Mouse (Mus musculus): ENCODE data around the gene Ipo4. TPM values are rescaled to one million over a fixed set of nuclear protein-coding genes. Genes with fewer than 3 reads are reported as not detected.

Gene Ipo4
- polyA plus RNA-seq, 1 experiment: 66.6 TPM

Other genes with a start within 250 kb of the Ipo4 start
- 37.1 and 41.5 TPM in 2 replicates for gene Dhrs4, start 157.2 kb downstream of the Ipo4 start, polyA plus RNA-seq (2012; rRNA removed)
- gene Carmil3, start 145.3 kb downstream of the Ipo4 start, polyA plus RNA-seq (2012; rRNA removed): 2.1 and 5.1 TPM in 2 replicates
- 0.24 and 0.66 TPM in 2 replicates for gene Cpne6, start 125.5 kb downstream of the Ipo4 start, polyA plus RNA-seq (2012; rRNA removed)
- gene Nrl, start 111.0 kb downstream of the Ipo4 start, polyA plus RNA-seq (2012; rRNA removed): not detected in 2 replicates
- gene Pck2, start 95.7 kb downstream of the Ipo4 start, polyA plus RNA-seq (2012; rRNA removed): 45.8 and 47.0 TPM in 2 replicates
- gene Dcaf11, start 76.0 kb downstream of the Ipo4 start, polyA plus RNA-seq (2012; rRNA removed): 132 and 151 TPM in 2 replicates
- gene A730061H03Rik, start 75.6 kb downstream of the Ipo4 start, polyA plus RNA-seq (2012; rRNA removed): 0.83 TPM in 1 of 2 replicates, not detected in the other
- gene Fitm1, start 60.3 kb downstream of the Ipo4 start, polyA plus RNA-seq (2012; rRNA removed): 0.16 and 0.64 TPM in 2 replicates
- 60.5 and 62.2 TPM in 2 replicates for gene Psme1, start 57.8 kb downstream of the Ipo4 start, polyA plus RNA-seq (2012; rRNA removed)
- 14.9 and 15.9 TPM in 2 replicates for gene Emc9, start 50.7 kb downstream of the Ipo4 start, polyA plus RNA-seq (2012; rRNA removed)
- 67.0 and 77.2 TPM in 2 replicates for gene Psme2, start 44.8 kb downstream of the Ipo4 start, polyA plus RNA-seq (2012; rRNA removed)
- 42.8 and 44.3 TPM in 2 replicates for gene Rnf31, start 44.2 kb downstream of the Ipo4 start, polyA plus RNA-seq (2012; rRNA removed)
- 50.4 and 62.3 TPM in 2 replicates for gene Irf9, start 32.4 kb downstream of the Ipo4 start, polyA plus RNA-seq (2012; rRNA removed)
- gene Rec8, start 17.9 kb downstream of the Ipo4 start, polyA plus RNA-seq (2012; rRNA removed): 0.84 and 4.8 TPM in 2 replicates
- gene Gm49378, start 1.9 kb upstream of the Ipo4 start, polyA plus RNA-seq (2012; rRNA removed): 8.0 and 15.1 TPM in 2 replicates
- 125 and 156 TPM in 2 replicates for gene Tm9sf1, start 7.8 kb upstream of the Ipo4 start, polyA plus RNA-seq (2012; rRNA removed)
- gene Tssk4, start 14.2 kb upstream of the Ipo4 start, polyA plus RNA-seq (2012; rRNA removed): 3.1 and 3.2 TPM in 2 replicates
- gene Mdp1, start 24.6 kb upstream of the Ipo4 start, polyA plus RNA-seq (2012; rRNA removed): 31.8 and 34.4 TPM in 2 replicates
- gene Gmpr2, start 36.0 kb upstream of the Ipo4 start, polyA plus RNA-seq (2012; rRNA removed): 9.8 and 10.0 TPM in 2 replicates
- gene Nedd8, start 36.2 kb upstream of the Ipo4 start, polyA plus RNA-seq (2012; rRNA removed): 171 and 229 TPM in 2 replicates
- gene Tinf2, start 45.9 kb upstream of the Ipo4 start, polyA plus RNA-seq (2012; rRNA removed): 9.6 and 11.9 TPM in 2 replicates
- gene Tgm1, start 78.0 kb upstream of the Ipo4 start, polyA plus RNA-seq (2012; rRNA removed): 0.56 and 0.90 TPM in 2 replicates
- 46.1 and 50.9 TPM in 2 replicates for gene Rabggta, start 86.3 kb upstream of the Ipo4 start, polyA plus RNA-seq (2012; rRNA removed)
- gene Dhrs1, start 109.7 kb upstream of the Ipo4 start, polyA plus RNA-seq (2012; rRNA removed): 60.1 and 67.8 TPM in 2 replicates
- 10.2 and 12.2 TPM in 2 replicates for gene Nop9, start 109.7 kb upstream of the Ipo4 start, polyA plus RNA-seq (2012; rRNA removed)
- 78.1 and 83.2 TPM in 2 replicates for gene Cideb, start 122.5 kb upstream of the Ipo4 start, polyA plus RNA-seq (2012; rRNA removed)
- 1.9 and 2.0 TPM in 2 replicates for gene Ltb4r2, start 125.5 kb upstream of the Ipo4 start, polyA plus RNA-seq (2012; rRNA removed)
- 1.5 and 2.1 TPM in 2 replicates for gene Ltb4r1, start 130.0 kb upstream of the Ipo4 start, polyA plus RNA-seq (2012; rRNA removed)
- 7.3 and 12.7 TPM in 2 replicates for gene Adcy4, start 148.1 kb upstream of the Ipo4 start, polyA plus RNA-seq (2012; rRNA removed)
- gene Ripk3, start 152.9 kb upstream of the Ipo4 start, polyA plus RNA-seq (2012; rRNA removed): 29.1 and 36.1 TPM in 2 replicates
- 20.1 and 23.7 TPM in 2 replicates for gene Nfatc4, start 187.2 kb upstream of the Ipo4 start, polyA plus RNA-seq (2012; rRNA removed)
- gene Nynrin, start 218.1 kb upstream of the Ipo4 start, polyA plus RNA-seq (2012; rRNA removed): 4.1 and 4.5 TPM in 2 replicates
- 2.8 TPM in 2 replicates for gene Cbln3, start 248.4 kb upstream of the Ipo4 start, polyA plus RNA-seq (2012; rRNA removed)
- 44.3 and 49.9 TPM in 2 replicates for gene Khnyn, start 249.0 kb upstream of the Ipo4 start, polyA plus RNA-seq (2012; rRNA removed)